Mouse (Mus musculus) midbrain, postnatal 0 days (tissue): ENCODE measurements at regions not wholly inside any gene's neighbourhood (a gene's known extent, or its start where the extent isn't known, plus 50 kb on each side); places are given as distances from the start of the nearest gene placed in this dataset.

Source experiments
- ATAC-seq: fragments of 200-750 bp; cut with Nextera tagmentation; 2 replicates; pipeline ENCODE4 v1.8.0; 2017; ENCODE audit warnings: moderate number of reproducible peaks, mild to moderate bottlenecking, moderate TSS enrichment, moderate library complexity; ENCODE audit not compliant: low FRiP score
- DNase-seq: peaks from one replicate; pipeline ENCODE4 v3.0.0-alpha.2; 2015; ENCODE audit warnings: low spot score
- H3K27ac ChIP-seq: fragments of 300-500 bp; sonication (generic); 2 replicates; pipeline ENCODE4 v1.5.1; 2014; ENCODE audit warnings: low read depth, mild to moderate bottlenecking, low read length, mixed read lengths
- H3K27me3 ChIP-seq: fragments of 300-500 bp; sonication (generic); 2 replicates; pipeline ENCODE4 v1.6.1; 2014; ENCODE audit warnings: low read length, control low read depth, mixed read lengths; ENCODE audit not compliant: insufficient read depth
- H3K36me3 ChIP-seq: fragments of 300-500 bp; sonication (generic); 2 replicates; pipeline ENCODE4 v1.6.1; 2014; ENCODE audit warnings: low read length, control low read depth, mixed read lengths; ENCODE audit not compliant: insufficient read depth
- H3K4me1 ChIP-seq: fragments of 300-500 bp; sonication (generic); 2 replicates; pipeline ENCODE4 v1.6.1; 2014; ENCODE audit warnings: mild to moderate bottlenecking, control low read depth, antibody characterized with exemption, low read length, mixed read lengths; ENCODE audit not compliant: insufficient read depth
- H3K4me2 ChIP-seq: fragments of 300-500 bp; sonication (generic); 2 replicates; pipeline ENCODE4 v1.6.1; 2014; ENCODE audit warnings: low read depth, mild to moderate bottlenecking, low read length, mixed read lengths; ENCODE audit not compliant: poor library complexity, severe bottlenecking
- H3K4me3 ChIP-seq: fragments of 300-500 bp; sonication (generic); 2 replicates; pipeline ENCODE4 v1.5.1; 2014; ENCODE audit warnings: low read depth, mild to moderate bottlenecking, low read length, moderate library complexity
- H3K9ac ChIP-seq: fragments of 300-500 bp; sonication (generic); replicated peaks from 2 replicates; pipeline ENCODE4 v1.6.1; 2014; ENCODE audit warnings: mild to moderate bottlenecking, low read length, moderate library complexity, mixed read lengths; ENCODE audit not compliant: poor library complexity, severe bottlenecking
- H3K9me3 ChIP-seq: fragments of 300-500 bp; sonication (generic); 2 replicates; pipeline ENCODE4 v1.6.1; 2016; ENCODE audit warnings: low read length, control low read depth
- CTCF ChIP-seq: IDR thresholded peaks from 2 replicates; pipeline ENCODE4 v1.5.1; 2016; ENCODE audit warnings: antibody characterized with exemption, mild to moderate bottlenecking
- WGBS: fragments of 180-500 bp; shearing (Covaris S2); extraction: QIAGEN DNeasy Blood & Tissue Kit; methylation state at CpG from one replicate; pipeline ENCODE4 v1.1.7; 2014; 5-methylcytosine and 5-hydroxymethylcytosine counted together

- no peak for TF ChIP-seq CTCF
- H3K4me2 ChIP-seq, result no peak overlapping the region
- 89% methylated on average over 1 of the region's 1 CpGs for WGBS
- DNase-seq (no peak), ATAC-seq (no peak)
- H3K9ac ChIP-seq, result no peak overlapping the region
- no peak overlapping the region for H3K27ac ChIP-seq
- H3K4me3 ChIP-seq, result no peak overlapping the region
- H3K36me3 ChIP-seq, result no peaks in the 10 kb centered on the region
- H3K4me1 ChIP-seq, result no peaks in the 10 kb centered on the region
- H3K9me3 ChIP-seq, result no peaks in the 10 kb centered on the region
- H3K27me3 ChIP-seq, result no peaks in the 10 kb centered on the region
Observed at GRCm38 (mm10) chr5:83091483-83091882, 263.5 kb downstream of the Tecrl start.

- no peak overlapping the region for H3K4me2 ChIP-seq
- ATAC-seq, result no peak
- no peak overlapping the region for H3K9ac ChIP-seq
- no peak overlapping the region for H3K27ac ChIP-seq
- H3K4me3 ChIP-seq, result no peak overlapping the region
- H3K9me3 ChIP-seq, result no peaks in the 10 kb centered on the region
- no peak for DNase-seq
- H3K4me1 ChIP-seq, result no peaks in the 10 kb centered on the region
- no peaks in the 10 kb centered on the region for H3K36me3 ChIP-seq
- TF ChIP-seq CTCF, result no peak
- 92% methylated on average over 3 of the region's 3 CpGs for WGBS
- H3K27me3 ChIP-seq, result no peaks in the 10 kb centered on the region
Observed at GRCm38 (mm10) chr5:83054819-83055218, 300.2 kb downstream of the Tecrl start.

- H3K4me2 ChIP-seq, result no peak overlapping the region
- no peaks in the 10 kb centered on the region for H3K4me1 ChIP-seq
- WGBS, result 92% methylated on average over 1 of the region's 1 CpGs
- no peak overlapping the region for H3K4me3 ChIP-seq
- no peaks in the 10 kb centered on the region for H3K27me3 ChIP-seq
- H3K27ac ChIP-seq, result no peak overlapping the region
- ATAC-seq, result no peak
- no peak for DNase-seq
- no peak for TF ChIP-seq CTCF
- no peaks in the 10 kb centered on the region for H3K36me3 ChIP-seq
- no peak overlapping the region for H3K9ac ChIP-seq
- no peaks in the 10 kb centered on the region for H3K9me3 ChIP-seq
Observed at GRCm38 (mm10) chr5:83047214-83047613, 307.8 kb downstream of the Tecrl start.

- H3K9me3 ChIP-seq, result no peaks in the 10 kb centered on the region
- H3K27me3 ChIP-seq, result no peaks in the 10 kb centered on the region
- DNase-seq, result no peak
- WGBS, result 89% methylated on average over 2 of the region's 2 CpGs
- H3K4me1 ChIP-seq, result no peaks in the 10 kb centered on the region
- H3K36me3 ChIP-seq, result no peaks in the 10 kb centered on the region
- no peak overlapping the region for H3K4me2 ChIP-seq
- H3K27ac ChIP-seq, result no peak overlapping the region
- no peak for ATAC-seq
- H3K9ac ChIP-seq, result no peak overlapping the region
- no peak overlapping the region for H3K4me3 ChIP-seq
- TF ChIP-seq CTCF, result no peak
Observed at GRCm38 (mm10) chr5:83029703-83030102, 325.3 kb downstream of the Tecrl start.

- DNase-seq (no peak), ATAC-seq (no peak)
- no peaks in the 10 kb centered on the region for H3K36me3 ChIP-seq
- no peak overlapping the region for H3K4me2 ChIP-seq
- TF ChIP-seq CTCF, result no peak
- no peak overlapping the region for H3K9ac ChIP-seq
- H3K4me1 ChIP-seq, result no peaks in the 10 kb centered on the region
- no peaks in the 10 kb centered on the region for H3K9me3 ChIP-seq
- H3K27me3 ChIP-seq, result no peaks in the 10 kb centered on the region
- no peak overlapping the region for H3K27ac ChIP-seq
- no peak overlapping the region for H3K4me3 ChIP-seq
Observed at GRCm38 (mm10) chr5:83006038-83006437, 349.0 kb downstream of the Tecrl start.

GRCm38 (mm10) chr5:82989056-82989455 lies 365.9 kb downstream of the Tecrl start:
- Histone ChIP-seq H3K4me3 (no peak overlapping the region), H3K9me3 (no peaks in the 10 kb centered on the region), H3K9ac (no peak overlapping the region), H3K27me3 (no peaks in the 10 kb centered on the region), H3K27ac (no peak overlapping the region), H3K4me1 (no peaks in the 10 kb centered on the region), H3K36me3 (no peaks in the 10 kb centered on the region), H3K4me2 (no peak overlapping the region)
- ATAC-seq (no peak; the same call in 1 of the 2 replicates), DNase-seq (peak; percentile 93)
- no peak for TF ChIP-seq CTCF
- WGBS, result 68% methylated on average over 5 of the region's 5 CpGs
